Mouse (Mus musculus) heart, adult 2 months (tissue): ENCODE measurements around the gene Gdpgp1.

ENCODE experiments used
- CTCF ChIP-seq: fragments of 200-600 bp; IDR thresholded peaks from 2 replicates; pipeline ENCODE4 v1.8.1; 2022; ENCODE audit warnings: antibody characterized with exemption, mild to moderate bottlenecking, moderate library complexity
- EP300 ChIP-seq: fragments of 200-500 bp; IDR thresholded peaks from 2 replicates; pipeline ENCODE4 v1.6.1; 2011; ENCODE audit warnings: low read depth, low read length, control low read depth; ENCODE audit not compliant: insufficient read depth
- POLR2A ChIP-seq: fragments of 200-500 bp; IDR thresholded peaks from 2 replicates; pipeline ENCODE4 v1.6.1; 2011; ENCODE audit warnings: mild to moderate bottlenecking, low read depth, low read length, control low read depth; ENCODE audit not compliant: insufficient read depth

DNA sequence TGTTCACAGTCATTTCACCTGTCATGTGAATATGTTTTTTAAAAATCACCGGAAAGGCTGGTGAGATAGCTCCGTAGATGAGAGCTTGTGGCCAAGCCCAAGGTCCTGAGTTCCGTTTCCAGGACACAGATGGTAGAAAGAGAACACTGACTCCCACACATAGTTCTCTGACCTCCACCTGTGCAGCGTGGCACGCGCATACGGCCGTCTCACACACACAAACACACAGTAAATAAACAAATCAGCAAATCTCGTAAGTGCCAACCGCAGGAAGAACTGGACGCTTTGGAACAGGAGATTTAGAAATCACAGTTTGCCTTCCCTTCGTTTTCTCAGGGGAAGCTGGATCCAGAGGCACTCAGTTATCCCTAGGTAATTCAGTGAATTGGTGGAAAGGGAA is 45.2 kb upstream of the Gdpgp1 start:
- TF ChIP-seq CTCF (no peak), EP300 (no peak), POLR2A (no peak)
